Mouse (Mus musculus): ENCODE measurements at regions not wholly inside any gene's neighbourhood (a gene's known extent, or its start where the extent isn't known, plus 50 kb on each side); places are given as distances from the start of the nearest gene placed in this dataset.

- TF ChIP-seq POLR2AphosphoS5 (IDR thresholded peaks at IDR 0.05; ENCODE audit: insufficient replicate concordance, low read depth, low read length) (no peak), CTCF (IDR thresholded peaks at IDR 0.05; ENCODE audit: low read depth, low read length) (no peak), GATA1 (IDR thresholded peaks at IDR 0.05; ENCODE audit: borderline replicate concordance, low read length) (no peak), TAL1 (conservative IDR thresholded peaks at IDR 0.05; ENCODE audit: low read depth, low read length) (no peak), GATA2 (IDR thresholded peaks at IDR 0.05; ENCODE audit: borderline replicate concordance, low read depth, low read length) (no peak)
These were observed 427.9 kb downstream of the Efnb2 start for GRCm38 (mm10) chr8:8233156-8233555.

Measured in G1E (cell line).